Mouse (Mus musculus): ENCODE results near the gene Gm17190.
"Not testable (repeated sequence)": the region's sequence is repeated elsewhere in the genome, so short reads cannot be mapped to it uniquely, and the experiment has no call there.

Gene Gm17190

DNA sequence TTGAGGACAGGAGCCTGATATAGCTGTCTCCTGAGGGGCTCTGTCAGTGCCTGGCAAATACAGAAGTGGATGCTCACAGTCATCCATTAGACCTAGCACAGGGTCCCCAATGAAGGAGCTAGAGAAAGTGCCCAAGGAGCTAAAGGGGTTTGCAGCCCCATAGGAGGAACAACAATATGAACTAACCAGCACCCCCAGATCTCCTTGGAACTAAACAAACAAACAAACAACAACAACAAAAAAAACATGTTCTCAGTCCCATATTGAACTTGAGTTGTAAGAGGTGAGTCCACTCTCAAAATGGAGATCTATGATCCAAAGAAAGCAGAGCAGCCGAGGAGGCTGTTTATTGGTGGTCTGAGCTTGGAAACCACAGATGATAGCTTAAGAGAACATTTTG lies at the start of gene Gm17190:
Gm17190 (plus strand) TSS at position 301 of the 400 bp plus-strand sequence.
- not testable (repeated sequence) for DNase-seq (ENCODE audit: low read depth)

DNA sequence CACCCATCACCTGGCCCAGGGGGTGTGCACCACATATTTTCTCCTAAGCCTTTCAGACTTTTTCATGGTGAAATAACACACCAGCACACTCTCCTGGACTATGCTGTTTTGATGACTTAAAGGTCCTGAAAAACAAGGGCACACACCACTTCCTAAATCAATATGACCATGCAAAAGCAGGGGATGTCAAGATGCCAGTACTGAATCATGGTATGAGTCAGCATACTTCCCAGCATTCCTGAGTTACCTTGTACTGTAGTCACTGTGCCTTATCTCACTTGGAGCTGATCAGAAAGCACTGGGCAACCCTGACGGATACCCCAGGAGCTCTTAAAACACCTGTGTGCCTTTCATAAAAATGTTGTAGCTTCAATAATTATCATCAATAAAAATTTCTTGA lies 42.3 kb upstream of the Gm17190 start:
- no peak for DNase-seq (ENCODE audit: low read depth)

- no peak for DNase-seq (ENCODE audit: low read depth)
Observed at GRCm38 (mm10) chr13:96040275-96041042, 41.4 kb upstream of the Gm17190 start.

GRCm38 (mm10) chr13:96045396-96045795 lies 36.5 kb upstream of the Gm17190 start:
- no peak for DNase-seq (ENCODE audit: low read depth)

DNA sequence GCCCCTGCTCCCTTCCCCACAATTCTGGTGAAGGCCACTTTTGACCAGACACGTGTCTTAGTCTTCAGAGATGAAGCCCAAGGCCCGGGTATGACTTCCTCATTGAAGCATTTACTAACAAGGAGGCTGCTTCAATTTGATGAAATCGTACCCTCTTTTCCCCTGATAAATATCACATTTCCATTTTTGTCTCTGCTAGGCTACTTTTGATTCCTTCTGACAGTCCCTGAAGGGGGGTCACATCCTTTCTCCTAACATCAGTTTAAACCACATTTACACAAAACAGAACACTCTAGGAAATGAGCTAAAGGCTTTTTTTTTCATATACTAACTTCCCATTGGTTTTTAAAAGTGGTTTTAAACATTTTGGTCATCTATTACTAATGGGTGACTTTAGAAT lies 29.1 kb upstream of the Gm17190 start:
- DNase-seq (ENCODE audit: low read depth): no peak

DNA sequence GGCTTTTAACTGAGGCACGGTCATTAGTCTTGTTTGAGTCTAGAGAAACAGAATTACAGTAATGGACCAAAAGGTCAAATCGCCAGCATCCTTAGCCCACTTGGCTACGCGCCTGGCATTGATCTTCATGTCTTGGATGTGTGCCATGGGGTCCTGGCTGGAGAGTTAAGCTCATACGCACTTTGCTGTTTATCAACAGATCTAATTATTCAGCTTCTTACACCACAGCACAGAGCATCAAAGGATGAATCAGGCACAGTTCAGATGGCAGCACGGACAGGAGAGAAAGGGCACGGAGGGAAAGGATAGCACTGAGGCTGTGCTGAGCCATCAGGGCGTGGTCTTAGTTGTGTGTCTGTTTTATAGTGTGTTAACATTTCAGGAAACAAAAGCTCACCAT lies 8.3 kb upstream of the Gm17190 start:
- DNase-seq (ENCODE audit: low read depth): no peak

- not testable (repeated sequence) for DNase-seq (ENCODE audit: low read depth)
Observed at GRCm38 (mm10) chr13:96081276-96081675, 578 bp upstream of the Gm17190 start, which contains the start of gene Gm20075. Gm20075 (minus strand) TSS chr13:96081376.

DNA sequence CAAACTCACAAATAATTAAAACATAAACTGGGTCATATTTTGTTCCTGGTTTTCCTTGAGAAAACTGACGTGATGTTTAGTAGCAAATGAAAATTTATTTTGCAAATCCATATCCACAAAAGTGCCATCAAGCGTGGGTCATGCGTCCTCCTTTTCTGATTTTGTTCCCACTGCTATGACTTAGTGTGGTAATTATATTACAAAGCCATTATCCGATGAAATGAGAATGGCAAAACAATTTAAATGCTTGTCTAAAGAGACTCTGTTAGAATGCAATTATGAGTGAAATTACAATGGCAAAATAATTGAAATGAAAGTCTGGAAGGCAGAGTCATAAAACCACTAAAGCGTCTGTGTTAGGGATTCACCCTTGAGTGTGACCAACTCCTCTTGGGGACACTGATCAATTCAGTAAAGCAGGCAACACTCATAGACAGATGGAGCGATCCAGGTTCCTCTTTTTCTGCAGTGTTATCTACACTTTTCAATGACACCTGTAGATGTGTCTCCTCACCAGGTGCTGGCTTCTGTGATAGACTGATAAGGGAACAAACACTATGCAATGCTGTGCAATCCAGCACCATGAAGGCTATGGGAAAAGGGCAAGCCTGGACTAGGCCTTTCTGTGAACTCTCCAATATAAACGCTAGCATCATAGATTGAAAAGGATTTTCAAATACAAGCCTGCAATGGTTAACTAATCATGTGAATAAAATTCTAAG lies 3.9 kb downstream of the Gm17190 start:
- DNase-seq (ENCODE audit: low read depth): no peak

GRCm38 (mm10) chr13:96090929-96091328 lies 9.1 kb downstream of the Gm17190 start:
- no peak for DNase-seq (ENCODE audit: low read depth)

DNA sequence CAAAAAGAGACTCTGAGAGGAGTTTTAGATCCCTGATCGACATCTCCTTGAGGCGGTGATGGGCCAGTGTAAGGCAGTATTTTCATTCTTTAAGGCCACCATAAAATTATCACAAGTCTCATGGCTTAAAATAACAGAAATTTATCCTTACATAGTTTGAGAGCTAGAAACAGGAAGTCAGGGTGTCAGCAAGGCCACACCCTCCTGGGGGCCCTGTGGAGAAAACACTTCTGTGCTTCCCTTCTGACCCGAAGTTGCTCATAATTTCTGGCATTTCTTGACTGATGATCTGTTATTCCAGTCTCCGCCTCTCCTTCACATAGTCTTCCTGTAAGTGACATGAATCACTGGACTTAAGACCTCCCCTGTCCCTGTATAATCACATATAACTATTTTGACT lies 24.5 kb downstream of the Gm17190 start:
- DNase-seq (ENCODE audit: low read depth): peak; percentile 16

GRCm38 (mm10) chr13:96110767-96111166 lies 28.9 kb downstream of the Gm17190 start:
- DNase-seq (ENCODE audit: low read depth): no peak

- DNase-seq (ENCODE audit: low read depth): no peak
Observed at GRCm38 (mm10) chr13:96112711-96113110, 30.9 kb downstream of the Gm17190 start.

DNA sequence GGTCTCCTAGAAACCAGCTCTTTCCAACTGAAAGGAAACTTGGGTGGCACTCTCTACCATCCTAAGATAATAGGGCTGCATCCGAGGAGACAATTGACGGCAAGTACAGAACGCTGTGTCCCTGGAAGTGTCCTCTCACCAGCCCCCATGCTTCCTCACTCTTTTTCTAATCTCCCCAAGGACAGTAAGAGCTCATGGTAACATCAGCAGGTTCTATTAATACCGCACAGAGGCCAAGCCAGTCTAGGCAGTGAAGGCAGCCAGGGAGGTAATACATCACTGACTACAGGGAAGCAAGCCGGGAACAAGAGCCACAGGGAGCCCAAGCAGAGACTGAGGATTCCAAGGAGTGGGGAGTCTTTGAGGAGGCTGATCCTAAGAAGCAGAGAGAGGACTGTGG lies 43.2 kb downstream of the Gm17190 start:
- no peak for DNase-seq (ENCODE audit: low read depth)

DNA sequence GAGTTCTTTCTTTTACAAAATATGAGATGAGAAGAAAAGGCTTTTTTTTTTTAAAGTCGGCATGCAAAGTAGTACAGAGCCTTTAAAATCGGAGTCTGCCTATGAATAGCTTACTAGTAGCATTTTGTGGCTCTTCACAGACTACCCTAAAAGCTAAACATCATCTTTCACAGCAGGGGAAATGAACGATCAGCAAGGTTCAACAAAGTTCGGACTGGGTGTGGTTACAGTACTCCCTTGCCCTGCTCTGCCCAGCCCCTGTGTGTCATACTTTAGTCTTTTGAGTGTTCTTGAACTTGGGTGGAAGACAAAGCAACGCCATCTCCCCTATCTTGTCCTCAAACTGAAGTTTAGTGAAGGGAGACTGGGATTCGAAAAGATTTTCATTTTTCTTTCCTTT lies 44.8 kb downstream of the Gm17190 start:
- DNase-seq (ENCODE audit: low read depth): no peak

DNA sequence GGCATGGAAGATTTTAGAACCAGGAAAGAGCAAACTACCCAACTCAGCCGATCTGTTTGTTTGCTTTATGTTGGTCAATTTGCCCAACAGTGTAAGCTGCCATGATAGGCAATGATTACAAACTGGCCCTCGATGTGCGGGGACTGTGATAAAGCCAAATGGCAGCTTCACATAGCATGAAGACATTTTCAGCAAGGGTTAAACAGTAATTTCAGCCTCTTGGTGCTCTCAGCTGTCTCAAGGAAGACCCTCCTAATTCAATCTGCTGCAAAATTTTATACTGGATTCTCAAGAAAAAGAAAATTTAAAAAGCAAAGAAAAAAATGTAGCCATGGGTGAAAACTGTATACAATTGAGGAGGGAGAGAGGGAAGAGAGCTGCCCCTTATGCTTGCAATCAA lies 47.2 kb downstream of the Gm17190 start:
- no peak for DNase-seq (ENCODE audit: low read depth)

GRCm38 (mm10) chr13:96131050-96131449 lies 49.2 kb downstream of the Gm17190 start:
- DNase-seq (ENCODE audit: low read depth): no peak

- no peak for DNase-seq (ENCODE audit: low read depth)
Observed at GRCm38 (mm10) chr13:96131911-96132310, 50.1 kb downstream of the Gm17190 start.

- peak; percentile 10 for DNase-seq (ENCODE audit: low read depth)
Observed at GRCm38 (mm10) chr13:96132401-96132816, 50.6 kb downstream of the Gm17190 start, which contains the start of gene Sv2c. Sv2c (minus strand) TSS chr13:96132577.

Data from c-Kit-positive CD71-negative TER-119-negative erythroid progenitor cells, embryonic 14.5 days (primary cell).